Mouse (Mus musculus) adrenal gland (tissue): ENCODE data around the gene Dscaml1.

Experiments used
- intact Hi-C: fragments of 180-260 bp; cut with DNase I; formaldehyde crosslinking; loops from one replicate; pipeline ENCODE4 v1.15.1; 2025

Dscaml1 gene

GRCm38 (mm10) chr9:45620049-45620448 is 193.6 kb downstream of the Dscaml1 start:
- intact Hi-C loops = no loop called here

DNA sequence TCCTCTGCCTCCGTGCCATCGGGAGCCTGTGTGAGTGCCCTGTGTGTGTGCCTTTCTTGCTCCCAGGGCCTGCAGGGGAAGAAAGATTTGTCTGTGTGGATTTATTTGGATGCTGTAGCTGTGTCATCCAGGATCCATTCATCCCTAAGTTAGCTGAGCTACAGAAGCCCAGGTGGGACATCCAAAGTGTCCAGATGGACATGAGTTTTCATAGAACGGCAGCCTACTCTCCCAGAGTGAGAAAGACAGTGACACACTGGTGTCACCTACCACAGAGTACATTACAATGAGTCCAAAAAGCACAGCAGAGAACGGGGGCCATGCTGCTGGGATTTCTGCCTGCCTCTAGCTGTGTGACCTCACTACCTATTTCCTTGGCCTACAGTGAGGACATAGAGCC is 194.5 kb downstream of the Dscaml1 start:
- intact Hi-C loops = no loop called here

- intact Hi-C loops = no loop called here
These were observed 199.5 kb downstream of the Dscaml1 start for GRCm38 (mm10) chr9:45625889-45626446.

- intact Hi-C loops = no loop called here
These were observed 206.1 kb downstream of the Dscaml1 start for GRCm38 (mm10) chr9:45632520-45632919.

- intact Hi-C loops = no loop called here
These were observed 206.6 kb downstream of the Dscaml1 start for GRCm38 (mm10) chr9:45633036-45633435.

- intact Hi-C loops = no loop called here
These were observed 208.6 kb downstream of the Dscaml1 start for GRCm38 (mm10) chr9:45634978-45635377.

GRCm38 (mm10) chr9:45637346-45637745 is 210.9 kb downstream of the Dscaml1 start:
- intact Hi-C loops = no loop called here

GRCm38 (mm10) chr9:45638184-45638917 is 211.9 kb downstream of the Dscaml1 start:
- intact Hi-C loops = no loop called here

- intact Hi-C loops = no loop called here
These were observed 218.5 kb downstream of the Dscaml1 start for GRCm38 (mm10) chr9:45644833-45645388.

DNA sequence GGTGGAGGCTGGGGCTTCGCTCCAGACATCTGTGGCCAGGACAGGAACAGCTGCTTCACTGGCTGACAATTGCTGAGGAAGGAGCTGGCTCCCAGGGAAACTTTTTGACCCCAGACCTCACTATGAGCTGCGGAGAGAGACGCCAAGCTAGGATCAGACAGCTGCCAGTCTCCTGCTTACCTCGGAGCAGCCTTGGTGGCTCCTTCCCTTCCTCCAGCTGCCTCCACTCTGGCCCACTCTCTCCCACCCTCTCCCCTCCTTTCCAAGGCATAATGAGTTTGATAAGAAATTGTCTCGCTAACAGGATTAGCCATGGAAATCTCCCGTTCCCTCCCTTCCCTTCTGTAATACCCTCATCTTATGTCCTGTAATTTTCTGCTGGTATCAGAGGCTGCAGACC is 219.1 kb downstream of the Dscaml1 start:
- intact Hi-C loops = no loop called here

DNA sequence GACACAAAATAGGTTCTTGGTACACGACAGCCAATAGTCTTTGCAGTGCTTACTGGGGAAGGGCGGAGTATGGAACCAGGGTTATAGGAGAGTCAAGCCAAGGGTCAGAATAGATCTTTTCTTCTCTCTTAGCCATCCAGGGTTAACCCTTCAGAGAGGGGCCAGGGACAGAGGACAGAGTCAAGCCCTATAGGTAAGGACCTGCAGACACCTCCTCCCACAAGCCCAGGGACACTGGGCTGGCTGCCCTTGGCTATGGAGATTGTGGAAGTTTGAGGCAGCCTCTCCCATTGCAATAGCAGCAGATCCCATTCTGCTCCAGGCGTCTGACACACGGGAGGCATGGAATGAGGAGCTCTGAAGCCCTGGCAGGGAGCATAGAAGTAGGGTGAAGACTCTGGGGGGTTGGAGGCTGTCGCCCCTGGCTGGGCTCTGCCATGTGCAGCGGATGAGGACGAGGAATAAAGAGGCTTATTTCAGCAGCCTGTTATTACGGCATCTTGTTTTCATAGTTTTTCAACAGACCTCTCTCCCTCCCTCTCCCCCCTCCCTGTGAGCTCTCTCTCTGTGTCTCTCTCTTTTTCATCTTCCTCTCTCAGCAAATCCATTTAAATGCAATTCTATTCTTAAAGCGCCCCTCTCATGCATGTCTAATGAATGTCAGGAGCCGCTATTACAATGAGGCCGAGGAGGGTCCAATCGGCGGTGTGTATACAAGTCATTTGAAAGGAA is 224.8 kb downstream of the Dscaml1 start:
- intact Hi-C loops = no loop called here

DNA sequence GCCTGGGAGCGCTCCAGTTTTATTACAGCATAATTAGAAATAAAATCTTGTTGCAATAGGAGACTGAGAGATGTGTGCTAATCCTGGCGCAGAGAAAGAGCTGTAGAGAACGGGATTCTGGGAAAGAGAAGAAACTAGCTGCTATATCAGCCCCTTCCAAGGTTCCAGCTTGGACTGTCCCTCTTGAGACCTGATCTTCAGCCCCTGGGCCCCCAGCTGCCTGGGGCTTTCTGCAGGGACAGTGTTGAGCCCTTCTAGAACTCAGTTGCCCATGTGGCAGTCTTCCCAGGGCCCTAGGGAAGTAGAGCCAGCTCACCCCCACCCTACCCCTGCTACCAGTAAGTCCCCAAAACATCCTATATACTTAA is 225.4 kb downstream of the Dscaml1 start:
- intact Hi-C loops = no loop called here

DNA sequence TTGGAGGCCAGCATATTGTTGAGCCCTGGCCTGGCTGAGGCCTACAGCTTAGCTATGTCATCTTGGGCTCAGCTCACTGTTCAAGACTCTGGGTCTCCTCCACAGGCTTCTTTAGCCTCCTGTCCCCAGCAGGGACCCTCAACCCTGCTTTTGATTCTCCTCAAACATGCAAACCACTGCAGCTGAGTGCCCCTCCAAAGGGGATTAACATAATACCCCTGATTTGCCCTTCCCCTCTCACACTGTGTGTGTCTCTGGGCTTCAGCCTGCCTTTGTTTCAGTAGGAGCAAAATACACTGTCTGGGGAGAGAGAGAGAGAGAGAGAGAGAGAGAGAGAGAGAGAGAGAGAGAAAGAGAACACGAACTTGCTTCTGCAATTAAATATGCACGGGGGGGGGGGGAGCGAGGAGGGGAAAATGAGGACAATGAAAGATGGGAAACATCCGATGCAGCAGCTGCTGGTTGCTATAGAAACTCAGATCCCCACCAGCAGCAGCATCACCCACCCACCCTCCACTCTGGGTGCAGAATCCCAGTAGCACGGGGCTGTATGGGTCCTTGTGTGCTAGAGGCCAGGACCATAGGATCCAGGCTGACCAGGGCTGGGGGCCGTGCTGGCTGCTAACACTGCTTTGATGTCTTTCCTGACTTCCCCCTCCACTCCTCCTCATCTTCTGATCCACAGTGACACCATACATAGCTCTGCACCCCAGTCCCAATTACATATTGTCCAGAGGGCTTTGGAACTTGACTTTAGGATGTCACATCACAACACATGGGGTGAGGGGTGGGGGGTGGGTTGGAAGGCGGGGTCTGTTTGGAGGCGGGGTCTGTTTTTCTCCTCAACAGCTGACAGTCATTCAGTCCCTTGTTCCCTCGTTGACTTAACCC is 231.0 kb downstream of the Dscaml1 start:
- intact Hi-C loops = no loop called here

GRCm38 (mm10) chr9:45660191-45660590 is 233.8 kb downstream of the Dscaml1 start:
- intact Hi-C loops = no loop called here

- intact Hi-C loops = no loop called here
These were observed 236.0 kb downstream of the Dscaml1 start for GRCm38 (mm10) chr9:45662471-45662870.

GRCm38 (mm10) chr9:45663386-45664315 is 237.2 kb downstream of the Dscaml1 start:
- intact Hi-C loops = no loop called here

- intact Hi-C loops = no loop called here
These were observed 237.9 kb downstream of the Dscaml1 start for GRCm38 (mm10) chr9:45664326-45664725.

DNA sequence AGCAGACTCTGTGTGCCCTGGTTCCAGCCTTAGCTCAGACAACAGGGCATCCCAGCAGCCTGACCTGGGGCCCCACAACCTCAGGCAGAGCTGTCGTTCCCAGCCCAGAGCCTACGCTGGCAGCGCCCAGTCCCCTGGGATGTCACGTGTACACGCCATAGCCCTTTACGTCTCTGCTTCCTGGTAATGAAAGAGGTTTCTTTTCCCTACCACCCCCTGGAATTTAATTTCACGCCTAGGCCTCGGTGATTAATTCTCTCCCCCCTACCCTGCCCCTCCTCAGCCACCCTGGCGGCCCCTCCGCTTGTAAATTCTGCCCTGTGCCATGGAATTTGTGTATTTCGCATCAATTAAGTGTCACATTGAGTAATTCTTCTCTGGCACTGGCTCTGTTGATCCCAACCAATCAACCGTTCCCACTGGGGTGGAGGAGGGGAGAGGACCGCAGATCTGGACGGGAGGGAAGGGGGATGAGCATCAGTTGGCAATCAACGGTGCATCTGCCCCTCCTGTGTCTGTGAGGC is 238.5 kb downstream of the Dscaml1 start:
- intact Hi-C loops = no loop called here

DNA sequence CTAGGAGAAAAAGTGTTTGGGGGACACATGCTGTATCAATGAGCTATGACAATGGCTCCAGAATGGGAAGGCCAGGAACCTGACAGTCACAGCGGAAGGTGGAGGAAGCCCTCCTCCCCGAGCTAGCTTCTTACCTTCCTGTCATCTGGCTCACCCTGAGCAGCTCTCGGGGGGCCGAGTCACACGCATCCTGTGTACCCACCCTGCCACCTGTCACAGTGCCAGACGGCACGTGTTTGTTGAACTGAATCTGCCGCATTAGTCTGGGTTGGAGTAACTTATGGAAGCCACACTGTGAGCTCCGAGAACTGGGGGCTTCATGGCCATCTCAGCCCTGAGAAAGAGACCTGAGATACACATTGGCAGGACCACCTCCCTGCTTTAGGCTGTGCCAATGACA is 249.5 kb downstream of the Dscaml1 start:
- intact Hi-C loops = no loop called here

GRCm38 (mm10) chr9:45676578-45676977 is 250.2 kb downstream of the Dscaml1 start:
- intact Hi-C loops = no loop called here
